Mouse (Mus musculus) heart, embryonic 15.5 days (tissue): Measurements from ENCODE around the gene Oxsr1. TPM values are rescaled to one million over a fixed set of nuclear protein-coding genes. Genes with fewer than 3 reads are reported as not detected.

Experiments
- ATAC-seq: fragments of 200-750 bp; cut with Nextera tagmentation; replicated peaks from 2 replicates; pipeline ENCODE4 v1.8.0; 2017; ENCODE audit warnings: low read depth, moderate TSS enrichment; ENCODE audit not compliant: insufficient number of reproducible peaks, insufficient read depth, low FRiP score
- H3K27ac ChIP-seq: fragments of 300-500 bp; sonication (generic); 2 replicates; pipeline ENCODE4 v1.5.1; 2015; ENCODE audit warnings: mild to moderate bottlenecking, inconsistent platforms
- H3K27me3 ChIP-seq: fragments of 300-500 bp; sonication (generic); 2 replicates; pipeline ENCODE4 v1.6.1; 2015; ENCODE audit warnings: inconsistent platforms
- H3K36me3 ChIP-seq: fragments of 300-500 bp; sonication (generic); 2 replicates; pipeline ENCODE4 v1.6.1; 2015; ENCODE audit warnings: mild to moderate bottlenecking, inconsistent platforms
- H3K4me1 ChIP-seq: fragments of 300-500 bp; sonication (generic); replicated peaks from 2 replicates; pipeline ENCODE4 v1.6.1; 2015; ENCODE audit warnings: inconsistent platforms
- H3K4me2 ChIP-seq: fragments of 300-500 bp; sonication (generic); 2 replicates; pipeline ENCODE4 v1.6.1; 2015; ENCODE audit warnings: inconsistent platforms, mild to moderate bottlenecking, moderate library complexity
- H3K4me3 ChIP-seq: fragments of 300-500 bp; sonication (generic); 2 replicates; pipeline ENCODE4 v1.5.1; 2015; ENCODE audit warnings: mild to moderate bottlenecking, inconsistent platforms
- H3K9ac ChIP-seq: fragments of 300-500 bp; sonication (generic); 2 replicates; pipeline ENCODE4 v1.6.1; 2015; ENCODE audit warnings: mild to moderate bottlenecking, inconsistent platforms
- H3K9me3 ChIP-seq: fragments of 300-500 bp; sonication (generic); replicated peaks from 2 replicates; pipeline ENCODE4 v1.6.1; 2016; ENCODE audit warnings: inconsistent platforms
- WGBS: fragments of 180-500 bp; shearing (Covaris S2); methylation state at CpG from one replicate; pipeline ENCODE4 v1.1.7; 2015; ENCODE audit warnings: mixed read lengths; 5-methylcytosine and 5-hydroxymethylcytosine counted together
- polyA plus RNA-seq: library from polyadenylated mRNA; unstranded; fragments of >200 nt; fragmentation: Nextera tagmentation; extraction: Ambion mirVana; gene quantifications from 2 replicates; pipeline ENCODE4 v1.2.1, GENCODE M21; 2015

Oxsr1 gene
- polyA plus RNA-seq, 1 experiment from 2014 or later = 6.7 TPM

GRCm38 (mm10) chr9:119352060-119352459, 29.8 kb upstream of the Oxsr1 start:
- Histone ChIP-seq H3K27ac (no peak overlapping the region), H3K9ac (no peak overlapping the region), H3K27me3 (no peaks in the 10 kb centered on the region), H3K4me3 (no peak overlapping the region), H3K36me3 (peaks cover 27% of the 10 kb centered on the region), H3K4me2 (no peak overlapping the region), H3K9me3 (no peaks in the 10 kb centered on the region), H3K4me1 (no peaks in the 10 kb centered on the region)
- ATAC-seq = peak; percentile 79
- 34% methylated on average over 4 of the region's 4 CpGs for WGBS

- Histone ChIP-seq H3K27ac (no peak overlapping the region), H3K27me3 (no peaks in the 10 kb centered on the region), H3K4me2 (no peak overlapping the region), H3K4me3 (no peak overlapping the region), H3K4me1 (no peaks in the 10 kb centered on the region), H3K9ac (no peak overlapping the region), H3K9me3 (no peaks in the 10 kb centered on the region), H3K36me3 (peaks cover 34% of the 10 kb centered on the region)
- 88% methylated on average over 10 of the region's 10 CpGs for WGBS
- ATAC-seq = no peak
Observed at GRCm38 (mm10) chr9:119350947-119351705, 28.9 kb upstream of the Oxsr1 start.

- Histone ChIP-seq H3K4me1 (no peaks in the 10 kb centered on the region), H3K27ac (no peak overlapping the region), H3K9ac (no peak overlapping the region), H3K4me3 (no peak overlapping the region), H3K27me3 (no peaks in the 10 kb centered on the region), H3K36me3 (peaks cover 40% of the 10 kb centered on the region), H3K4me2 (no peak overlapping the region), H3K9me3 (no peaks in the 10 kb centered on the region)
- no peak for ATAC-seq
- 84% methylated on average over 3 of the region's 3 CpGs for WGBS
Observed at GRCm38 (mm10) chr9:119350531-119350930, 28.3 kb upstream of the Oxsr1 start.

- H3K9ac ChIP-seq = no peak overlapping the region
- no peak overlapping the region for H3K4me2 ChIP-seq
- 83% methylated on average over 8 of the region's 8 CpGs for WGBS
- H3K27ac ChIP-seq = no peak overlapping the region
- H3K27me3 ChIP-seq = no peaks in the 10 kb centered on the region
- peaks cover 13% of the 10 kb centered on the region for H3K4me1 ChIP-seq
- H3K4me3 ChIP-seq = no peak overlapping the region
- H3K36me3 ChIP-seq = peaks cover 61% of the 10 kb centered on the region
- no peaks in the 10 kb centered on the region for H3K9me3 ChIP-seq
- no peak for ATAC-seq
Observed at GRCm38 (mm10) chr9:119346376-119346775, 24.1 kb upstream of the Oxsr1 start.

GRCm38 (mm10) chr9:119342728-119343127, 20.5 kb upstream of the Oxsr1 start:
- Histone ChIP-seq H3K27me3 (no peaks in the 10 kb centered on the region), H3K4me2 (peak overlapping the region; percentile 94), H3K4me3 (no peak overlapping the region; the same call in 1 of the 2 replicates), H3K27ac (no peak overlapping the region), H3K9ac (peak overlapping the region; percentile 80; the same call in 1 of the 2 replicates), H3K9me3 (no peaks in the 10 kb centered on the region), H3K4me1 (peaks cover 25% of the 10 kb centered on the region), H3K36me3 (peaks cover 42% of the 10 kb centered on the region)
- ATAC-seq = no peak
- WGBS = 91% methylated on average over 7 of the region's 7 CpGs

- Histone ChIP-seq H3K9me3 (no peaks in the 10 kb centered on the region), H3K4me2 (peak within 1 kb of the TSS; percentile 94), H3K27ac (peak within 1 kb of the TSS; percentile 93), H3K4me1 (peaks cover 25% of the 10 kb centered on the region), H3K36me3 (peaks cover 29% of the 10 kb centered on the region), H3K9ac (peak within 1 kb of the TSS; percentile 80), H3K4me3 (peak within 1 kb of the TSS; percentile 84), H3K27me3 (no peaks in the 10 kb centered on the region)
- under 1% methylated on average over 68 of the region's 68 CpGs for WGBS
- peak; percentile 96 for ATAC-seq
Observed at GRCm38 (mm10) chr9:119340909-119341816, 18.9 kb upstream of the Oxsr1 start, which contains the start of gene Myd88. Gene Myd88, minus strand, starts transcription at chr9:119341411.

- Histone ChIP-seq H3K4me2 (peak overlapping the region; percentile 94), H3K9ac (peak overlapping the region; percentile 75)
- 3% methylated on average over 8 of the region's 8 CpGs for WGBS
Observed at GRCm38 (mm10) chr9:119340212-119340580, 18.0 kb upstream of the Oxsr1 start.

GRCm38 (mm10) chr9:119339558-119340211, 17.5 kb upstream of the Oxsr1 start, which contains the start of gene Acaa1a:
Gene Acaa1a, plus strand, starts transcription at chr9:119339676.
- H3K4me3 ChIP-seq = peak within 1 kb of the TSS; percentile 84
- WGBS = under 1% methylated on average over 43 of the region's 43 CpGs
- H3K4me2 ChIP-seq = peak within 1 kb of the TSS; percentile 94
- peak within 1 kb of the TSS; percentile 93 for H3K27ac ChIP-seq
- no peaks in the 10 kb centered on the region for H3K9me3 ChIP-seq
- peaks cover 26% of the 10 kb centered on the region for H3K4me1 ChIP-seq
- H3K27me3 ChIP-seq = no peaks in the 10 kb centered on the region
- H3K36me3 ChIP-seq = peaks cover 16% of the 10 kb centered on the region
- ATAC-seq = no peak
- peak within 1 kb of the TSS; percentile 75 for H3K9ac ChIP-seq

More at GRCm38 (mm10) chr9:119340212-119340580, 18.0 kb upstream of the Oxsr1 start:
- no peaks in the 10 kb centered on the region for H3K9me3 ChIP-seq
- no peak for ATAC-seq
- peaks cover 25% of the 10 kb centered on the region for H3K4me1 ChIP-seq
- peaks cover 19% of the 10 kb centered on the region for H3K36me3 ChIP-seq
- peak overlapping the region; percentile 84 for H3K4me3 ChIP-seq
- peak overlapping the region; percentile 93 for H3K27ac ChIP-seq
- H3K27me3 ChIP-seq = no peaks in the 10 kb centered on the region

GRCm38 (mm10) chr9:119339106-119339505, 16.9 kb upstream of the Oxsr1 start:
- WGBS = 44% methylated on average over 7 of the region's 7 CpGs
- ATAC-seq = no peak
- H3K27ac ChIP-seq = no peak overlapping the region
- H3K4me2 ChIP-seq = peak overlapping the region; percentile 94
- no peaks in the 10 kb centered on the region for H3K27me3 ChIP-seq
- H3K4me3 ChIP-seq = peak overlapping the region; percentile 84
- H3K4me1 ChIP-seq = peaks cover 32% of the 10 kb centered on the region
- peaks cover 14% of the 10 kb centered on the region for H3K36me3 ChIP-seq
- H3K9ac ChIP-seq = peak overlapping the region; percentile 75
- no peaks in the 10 kb centered on the region for H3K9me3 ChIP-seq

GRCm38 (mm10) chr9:119338350-119338749, 16.1 kb upstream of the Oxsr1 start:
- Histone ChIP-seq H3K4me2 (no peak overlapping the region), H3K27me3 (no peaks in the 10 kb centered on the region), H3K9ac (no peak overlapping the region), H3K4me1 (peaks cover 37% of the 10 kb centered on the region), H3K27ac (no peak overlapping the region), H3K4me3 (no peak overlapping the region), H3K36me3 (peaks cover 6% of the 10 kb centered on the region; the same call in 1 of the 2 replicates), H3K9me3 (no peaks in the 10 kb centered on the region)
- 88% methylated on average over 3 of the region's 3 CpGs for WGBS
- no peak for ATAC-seq

GRCm38 (mm10) chr9:119337842-119338241, 15.6 kb upstream of the Oxsr1 start:
- no peak overlapping the region for H3K27ac ChIP-seq
- H3K4me3 ChIP-seq = no peak overlapping the region
- 0 out of 2 replicates have a peak, but pooled peaks cover 1% of the 10 kb centered on the region for H3K36me3 ChIP-seq
- ATAC-seq = no peak
- H3K9ac ChIP-seq = no peak overlapping the region
- H3K4me2 ChIP-seq = no peak overlapping the region
- no peaks in the 10 kb centered on the region for H3K9me3 ChIP-seq
- 91% methylated on average over 14 of the region's 14 CpGs for WGBS
- peaks cover 35% of the 10 kb centered on the region for H3K4me1 ChIP-seq
- H3K27me3 ChIP-seq = no peaks in the 10 kb centered on the region
